Mouse (Mus musculus): ENCODE results near the gene Sult2b1.

GRCm38 (mm10) chr7:45747450-45747849 lies 37.0 kb downstream of the Sult2b1 start:
- no peak for TF ChIP-seq CTCF (IDR thresholded peaks at IDR 0.05; ENCODE audit: borderline replicate concordance, extremely low read depth, insufficient read depth, insufficient read length)
- TF ChIP-seq POLR2A (IDR thresholded peaks at IDR 0.05; ENCODE audit: borderline replicate concordance, extremely low read depth, insufficient read depth, insufficient read length, poor library complexity, severe bottlenecking), result no peak
